Mouse (Mus musculus) neural tube, embryonic 11.5 days (tissue): ENCODE data around the gene Nnat. TPM values are rescaled to one million over a fixed set of nuclear protein-coding genes. Genes with fewer than 3 reads are reported as not detected.
"Not testable (repeated sequence)": the region's sequence is repeated elsewhere in the genome, so short reads cannot be mapped to it uniquely, and the experiment has no call there.

Experiments
- ATAC-seq: fragments of 200-750 bp; cut with Nextera tagmentation; 2 replicates; pipeline ENCODE4 v1.8.0; 2017; ENCODE audit warnings: moderate number of reproducible peaks, mild to moderate bottlenecking, moderate TSS enrichment, moderate library complexity; ENCODE audit not compliant: insufficient read depth, low FRiP score, low TSS enrichment
- DNase-seq: peaks from one replicate; pipeline ENCODE4 v3.0.0-alpha.2; 2015; ENCODE audit warnings: low spot score
- H3K27ac ChIP-seq: fragments of 300-500 bp; sonication (generic); 2 replicates; pipeline ENCODE4 v1.5.1; 2014; ENCODE audit warnings: low read depth, mild to moderate bottlenecking, low read length
- H3K27me3 ChIP-seq: fragments of 300-500 bp; sonication (generic); 2 replicates; pipeline ENCODE4 v1.6.1; 2014; ENCODE audit warnings: mild to moderate bottlenecking, low read length, mixed read lengths; ENCODE audit not compliant: control insufficient read depth, insufficient read depth
- H3K36me3 ChIP-seq: fragments of 300-500 bp; sonication (generic); 2 replicates; pipeline ENCODE4 v1.6.1; 2014; ENCODE audit warnings: mild to moderate bottlenecking, low read length, moderate library complexity, mixed read lengths; ENCODE audit not compliant: control insufficient read depth, insufficient read depth
- H3K4me1 ChIP-seq: fragments of 300-500 bp; sonication (generic); 2 replicates; pipeline ENCODE4 v1.6.1; 2014; ENCODE audit warnings: low read length, mixed read lengths; ENCODE audit not compliant: control insufficient read depth, insufficient read depth
- H3K4me2 ChIP-seq: fragments of 300-500 bp; sonication (generic); 2 replicates; pipeline ENCODE4 v1.6.1; 2014; ENCODE audit warnings: low read depth, mild to moderate bottlenecking, moderate library complexity
- H3K4me3 ChIP-seq: fragments of 300-500 bp; sonication (generic); 2 replicates; pipeline ENCODE4 v1.5.1; 2014; ENCODE audit warnings: low read depth, low read length
- H3K9ac ChIP-seq: fragments of 300-500 bp; sonication (generic); 2 replicates; pipeline ENCODE4 v1.6.1; 2014; ENCODE audit warnings: mild to moderate bottlenecking, low read length
- H3K9me3 ChIP-seq: fragments of 300-500 bp; sonication (generic); 2 replicates; pipeline ENCODE4 v1.6.1; 2016; ENCODE audit warnings: low read length; ENCODE audit not compliant: control insufficient read depth
- WGBS: fragments of 180-500 bp; shearing (Covaris S2); extraction: QIAGEN DNeasy Blood & Tissue Kit; methylation state at CpG from one replicate; pipeline ENCODE4 v1.1.7; 2014; 5-methylcytosine and 5-hydroxymethylcytosine counted together
- polyA plus RNA-seq: library from polyadenylated mRNA; unstranded; fragments of >200 nt; fragmentation: Nextera tagmentation; extraction: Ambion mirVana; gene quantifications from 2 replicates; pipeline ENCODE4 v1.2.1, GENCODE M21; 2014

Gene Nnat
- polyA plus RNA-seq, 1 experiment from 2014 or later: 1,357 TPM

GRCm38 (mm10) chr2:157566260-157566952, 6.5 kb downstream of the Nnat start:
- ATAC-seq (peak; percentile 69), DNase-seq (peak; percentile 90)
- Histone ChIP-seq H3K9me3 (no peaks in the 10 kb centered on the region), H3K27ac (peak overlapping the region; percentile 79), H3K4me1 (peaks cover 8% of the 10 kb centered on the region; the same call in 1 of the 2 replicates), H3K9ac (peak overlapping the region; percentile 91), H3K4me2 (peak overlapping the region; percentile 83), H3K27me3 (no peaks in the 10 kb centered on the region), H3K4me3 (peak overlapping the region; percentile 98), H3K36me3 (peaks cover 6% of the 10 kb centered on the region)
- WGBS: under 1% methylated on average over 36 of the region's 36 CpGs

- 88% methylated on average over 11 of the region's 11 CpGs for WGBS
These were observed 7.5 kb downstream of the Nnat start for GRCm38 (mm10) chr2:157567235-157567961.

GRCm38 (mm10) chr2:157568881-157569280, 9.0 kb downstream of the Nnat start:
- DNase-seq: no peak
- Histone ChIP-seq H3K27me3 (no peaks in the 10 kb centered on the region), H3K4me1 (peaks cover 8% of the 10 kb centered on the region; the same call in 1 of the 2 replicates), H3K9ac (no peak overlapping the region), H3K4me2 (no peak overlapping the region), H3K4me3 (no peak overlapping the region), H3K36me3 (no peaks in the 10 kb centered on the region), H3K27ac (no peak overlapping the region), H3K9me3 (no peaks in the 10 kb centered on the region)
- WGBS: 32% methylated on average over 2 of the region's 2 CpGs
- ATAC-seq: no peak

More at GRCm38 (mm10) chr2:157567235-157567961, 7.5 kb downstream of the Nnat start:
- Histone ChIP-seq H3K36me3 (no peaks in the 10 kb centered on the region; the same call in 1 of the 2 replicates), H3K4me1 (peaks cover 8% of the 10 kb centered on the region; the same call in 1 of the 2 replicates), H3K4me3 (peak overlapping the region; percentile 98; the same call in 1 of the 2 replicates), H3K27me3 (no peaks in the 10 kb centered on the region), H3K9me3 (no peaks in the 10 kb centered on the region), H3K9ac (peak overlapping the region; percentile 91), H3K4me2 (peak overlapping the region; percentile 83), H3K27ac (no peak overlapping the region)
- DNase-seq: peak; percentile 7
- no peak for ATAC-seq

- 82% methylated on average over 9 of the region's 9 CpGs for WGBS
- no peak overlapping the region for H3K27ac ChIP-seq
These were observed 10.1 kb downstream of the Nnat start for GRCm38 (mm10) chr2:157569796-157570485.

GRCm38 (mm10) chr2:157571224-157571832, 11.4 kb downstream of the Nnat start, which contains the start of gene Blcap:
Gene Blcap, minus strand, starts transcription at chr2:157571274.
- WGBS: 9% methylated on average over 6 of the region's 6 CpGs
- H3K27ac ChIP-seq: no peak within 1 kb of the TSS
- no peaks in the 10 kb centered on the region for H3K9me3 ChIP-seq
- H3K36me3 ChIP-seq: no peaks in the 10 kb centered on the region
- DNase-seq: peak; percentile 65
- no peak within 1 kb of the TSS for H3K9ac ChIP-seq
- ATAC-seq: peak; percentile 18; the same call in 1 of the 2 replicates
- peaks cover 3% of the 10 kb centered on the region; the same call in 1 of the 2 replicates for H3K4me1 ChIP-seq
- no peaks in the 10 kb centered on the region for H3K27me3 ChIP-seq
- no peak within 1 kb of the TSS for H3K4me2 ChIP-seq
- no peak within 1 kb of the TSS for H3K4me3 ChIP-seq

More at GRCm38 (mm10) chr2:157569796-157570485, 10.1 kb downstream of the Nnat start:
- Histone ChIP-seq H3K27me3 (no peaks in the 10 kb centered on the region), H3K9me3 (no peaks in the 10 kb centered on the region), H3K4me1 (peaks cover 5% of the 10 kb centered on the region; the same call in 1 of the 2 replicates), H3K36me3 (no peaks in the 10 kb centered on the region), H3K9ac (no peak overlapping the region), H3K4me2 (no peak overlapping the region), H3K4me3 (no peak overlapping the region)
- no peak for DNase-seq
- ATAC-seq: no peak

- Histone ChIP-seq H3K27ac (no peak overlapping the region), H3K4me3 (no peak overlapping the region), H3K4me1 (0 out of 2 replicates have a peak, but pooled peaks cover 3% of the 10 kb centered on the region), H3K4me2 (no peak overlapping the region), H3K9ac (no peak overlapping the region), H3K27me3 (no peaks in the 10 kb centered on the region), H3K9me3 (no peaks in the 10 kb centered on the region), H3K36me3 (no peaks in the 10 kb centered on the region)
- 76% methylated on average over 2 of the region's 2 CpGs for WGBS
- DNase-seq: no peak
- ATAC-seq: no peak
These were observed 12.9 kb downstream of the Nnat start for GRCm38 (mm10) chr2:157572786-157573185.

GRCm38 (mm10) chr2:157585351-157585750, 25.5 kb downstream of the Nnat start:
- not testable (repeated sequence) for H3K9ac ChIP-seq, H3K27me3 ChIP-seq, H3K36me3 ChIP-seq, ATAC-seq, DNase-seq, H3K27ac ChIP-seq, H3K4me3 ChIP-seq, H3K9me3 ChIP-seq, H3K4me2 ChIP-seq, H3K4me1 ChIP-seq
- WGBS: 19% methylated on average over 7 of the region's 7 CpGs

- Histone ChIP-seq H3K4me3 (no peak overlapping the region), H3K4me2 (no peak overlapping the region; the same call in 1 of the 2 replicates), H3K9me3 (no peaks in the 10 kb centered on the region), H3K27me3 (no peaks in the 10 kb centered on the region), H3K36me3 (no peaks in the 10 kb centered on the region), H3K9ac (no peak overlapping the region), H3K4me1 (no peaks in the 10 kb centered on the region), H3K27ac (no peak overlapping the region)
- DNase-seq (no peak), ATAC-seq (no peak)
- WGBS: 60% methylated on average over 22 of the region's 22 CpGs
These were observed 37.1 kb downstream of the Nnat start for GRCm38 (mm10) chr2:157596876-157597566.
